Mouse (Mus musculus): Measurements from ENCODE around the gene Atg9a. TPM values are rescaled to one million over a fixed set of nuclear protein-coding genes. Genes with fewer than 3 reads are reported as not detected.

The Atg9a gene
- polyA plus RNA-seq, 2 experiments: 31.5 to 46.1 TPM

DNA sequence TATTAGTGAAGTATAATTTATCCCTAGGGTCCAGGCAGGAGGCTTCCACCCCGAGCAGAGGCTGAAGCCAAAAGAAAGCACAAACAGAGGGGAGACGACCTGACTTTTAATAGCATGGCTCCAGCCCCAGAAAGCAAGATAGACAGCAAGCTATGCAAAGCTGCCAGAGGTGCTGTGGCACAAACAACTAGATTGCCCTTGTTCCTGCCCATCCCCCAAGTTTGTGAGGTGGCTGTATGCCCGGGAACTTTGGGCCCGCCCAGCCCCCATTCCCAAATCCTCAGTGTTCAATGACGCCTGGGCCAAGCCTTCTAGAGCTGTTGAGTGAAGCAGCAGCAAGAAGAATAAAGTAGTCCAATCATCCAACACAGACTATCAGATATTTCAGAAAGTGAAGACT lies 22.9 kb upstream of the Atg9a start:
- Histone ChIP-seq H3K36me3 (ENCODE audit: control insufficient read depth, insufficient read depth, low read length) (peaks cover 37% of the 10 kb centered on the region), H3K4me2 (replicated peaks; ENCODE audit: low read depth, low read length, severe bottlenecking) (no peak overlapping the region), H3K27ac (replicated peaks; ENCODE audit: low read depth, low read length) (no peak overlapping the region), H3K27me3 (ENCODE audit: control insufficient read depth, insufficient read depth, low read length) (peaks cover 23% of the 10 kb centered on the region), H3K4me1 (ENCODE audit: control insufficient read depth, insufficient read depth, low read length) (peaks cover 29% of the 10 kb centered on the region), H3K4me3 (replicated peaks; ENCODE audit: low read length) (no peak overlapping the region), H3K9me3 (ENCODE audit: control insufficient read depth, low read length) (no peaks in the 10 kb centered on the region), H3K9ac (ENCODE audit: low read depth, low read length, severe bottlenecking) (no peak overlapping the region)
- ATAC-seq (ENCODE audit: low FRiP score, low read depth) (no peak), DNase-seq (ENCODE audit: low spot score) (no peak)
- TF ChIP-seq POLR2A (IDR thresholded peaks at IDR 0.05; ENCODE audit: borderline replicate concordance, extremely low read depth, insufficient read depth, insufficient read length): no peak
- WGBS: 65% methylated on average over 5 of the region's 5 CpGs

DNA sequence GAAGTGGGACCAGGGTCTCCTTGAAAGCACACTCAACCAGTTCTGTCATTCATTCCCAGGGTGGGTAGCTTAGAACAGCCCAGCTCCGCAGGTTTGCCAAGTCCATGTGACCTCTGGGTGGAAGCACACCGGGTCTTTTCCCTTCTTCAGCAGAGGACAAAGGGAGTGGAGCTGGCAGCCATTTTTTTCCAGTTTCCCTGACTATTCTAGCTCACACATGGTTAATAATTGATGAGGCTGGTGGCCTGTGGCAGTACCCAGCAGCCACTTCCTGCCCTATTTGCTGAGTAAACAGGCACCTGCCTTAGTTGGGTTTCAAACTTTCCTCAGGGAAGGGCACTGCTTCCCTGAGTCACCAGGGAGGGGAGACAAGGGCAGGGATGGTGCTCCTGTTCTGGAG lies 22.4 kb upstream of the Atg9a start:
- Histone ChIP-seq H3K4me2 (replicated peaks; ENCODE audit: low read depth, low read length, severe bottlenecking) (no peak overlapping the region), H3K4me3 (replicated peaks; ENCODE audit: low read length) (no peak overlapping the region), H3K9me3 (ENCODE audit: control insufficient read depth, low read length) (no peaks in the 10 kb centered on the region), H3K9ac (ENCODE audit: low read depth, low read length, severe bottlenecking) (no peak overlapping the region), H3K27ac (replicated peaks; ENCODE audit: low read depth, low read length) (no peak overlapping the region), H3K36me3 (ENCODE audit: control insufficient read depth, insufficient read depth, low read length) (peaks cover 37% of the 10 kb centered on the region), H3K27me3 (ENCODE audit: control insufficient read depth, insufficient read depth, low read length) (peaks cover 18% of the 10 kb centered on the region; the same call in 1 of the 2 replicates), H3K4me1 (ENCODE audit: control insufficient read depth, insufficient read depth, low read length) (peaks cover 29% of the 10 kb centered on the region)
- DNase-seq (ENCODE audit: low spot score): no peak
- TF ChIP-seq POLR2A (IDR thresholded peaks at IDR 0.05; ENCODE audit: borderline replicate concordance, extremely low read depth, insufficient read depth, insufficient read length): no peak
- 94% methylated on average over 2 of the region's 2 CpGs for WGBS
- no peak for ATAC-seq (ENCODE audit: low FRiP score, low read depth)

DNA sequence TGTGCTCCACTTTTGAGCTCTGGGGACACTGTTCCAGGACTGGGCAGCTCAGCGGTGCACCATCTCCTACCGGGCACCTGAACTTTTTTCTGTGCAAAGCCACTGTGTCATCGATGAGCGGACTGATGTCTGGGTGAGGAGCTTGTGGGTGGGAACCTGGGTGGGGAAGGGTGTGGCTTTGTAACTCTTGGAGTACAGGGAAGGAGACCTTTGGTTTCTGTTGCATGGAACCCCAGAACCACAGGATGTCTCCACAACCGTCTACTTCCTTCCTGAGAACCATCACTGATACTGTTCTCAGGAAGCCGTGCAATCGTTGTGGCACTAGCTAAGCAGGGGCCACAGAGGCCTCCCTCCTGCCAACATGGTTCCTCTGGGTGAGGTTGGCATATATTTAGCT lies 21.1 kb upstream of the Atg9a start:
- no peak overlapping the region for H3K9ac ChIP-seq (ENCODE audit: low read depth, low read length, severe bottlenecking)
- H3K36me3 ChIP-seq (ENCODE audit: control insufficient read depth, insufficient read depth, low read length): peaks cover 37% of the 10 kb centered on the region
- H3K27ac ChIP-seq (replicated peaks; ENCODE audit: low read depth, low read length): no peak overlapping the region
- H3K27me3 ChIP-seq (ENCODE audit: control insufficient read depth, insufficient read depth, low read length): 0 out of 2 replicates have a peak, but pooled peaks cover 6% of the 10 kb centered on the region
- TF ChIP-seq POLR2A (IDR thresholded peaks at IDR 0.05; ENCODE audit: borderline replicate concordance, extremely low read depth, insufficient read depth, insufficient read length): no peak
- no peaks in the 10 kb centered on the region for H3K9me3 ChIP-seq (ENCODE audit: control insufficient read depth, low read length)
- H3K4me2 ChIP-seq (replicated peaks; ENCODE audit: low read depth, low read length, severe bottlenecking): no peak overlapping the region
- WGBS: 90% methylated on average over 7 of the region's 7 CpGs
- H3K4me3 ChIP-seq (replicated peaks; ENCODE audit: low read length): no peak overlapping the region
- no peak for ATAC-seq (ENCODE audit: low FRiP score, low read depth)
- DNase-seq (ENCODE audit: low spot score): no peak
- H3K4me1 ChIP-seq (ENCODE audit: control insufficient read depth, insufficient read depth, low read length): peaks cover 26% of the 10 kb centered on the region

DNA sequence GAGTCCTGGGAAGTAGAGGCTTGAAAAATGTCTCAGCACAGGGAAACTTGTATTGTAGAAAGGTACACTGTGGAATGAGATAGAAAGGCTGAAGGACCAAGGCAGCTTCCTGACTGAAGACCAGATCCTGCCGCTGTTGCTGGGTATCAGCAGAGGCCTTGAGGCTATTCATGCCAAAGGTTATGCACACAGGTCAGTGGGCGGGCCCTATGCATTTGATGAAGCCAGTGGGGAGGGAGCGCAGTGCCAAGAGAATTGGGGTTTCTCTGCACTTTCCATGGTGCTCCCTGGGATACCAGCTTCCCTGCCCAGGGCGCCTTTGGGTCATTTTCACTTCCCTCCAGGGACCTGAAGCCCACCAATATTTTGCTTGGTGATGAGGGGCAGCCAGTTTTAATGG lies 20.5 kb upstream of the Atg9a start:
- Histone ChIP-seq H3K27ac (replicated peaks; ENCODE audit: low read depth, low read length) (no peak overlapping the region), H3K4me1 (ENCODE audit: control insufficient read depth, insufficient read depth, low read length) (peaks cover 25% of the 10 kb centered on the region), H3K4me2 (replicated peaks; ENCODE audit: low read depth, low read length, severe bottlenecking) (no peak overlapping the region), H3K27me3 (ENCODE audit: control insufficient read depth, insufficient read depth, low read length) (0 out of 2 replicates have a peak, but pooled peaks cover under 1% of the 10 kb centered on the region), H3K4me3 (replicated peaks; ENCODE audit: low read length) (no peak overlapping the region), H3K36me3 (ENCODE audit: control insufficient read depth, insufficient read depth, low read length) (peaks cover 37% of the 10 kb centered on the region), H3K9me3 (ENCODE audit: control insufficient read depth, low read length) (no peaks in the 10 kb centered on the region), H3K9ac (ENCODE audit: low read depth, low read length, severe bottlenecking) (no peak overlapping the region)
- no peak for ATAC-seq (ENCODE audit: low FRiP score, low read depth)
- TF ChIP-seq POLR2A (IDR thresholded peaks at IDR 0.05; ENCODE audit: borderline replicate concordance, extremely low read depth, insufficient read depth, insufficient read length): no peak
- WGBS: 89% methylated on average over 4 of the region's 4 CpGs
- no peak for DNase-seq (ENCODE audit: low spot score)

DNA sequence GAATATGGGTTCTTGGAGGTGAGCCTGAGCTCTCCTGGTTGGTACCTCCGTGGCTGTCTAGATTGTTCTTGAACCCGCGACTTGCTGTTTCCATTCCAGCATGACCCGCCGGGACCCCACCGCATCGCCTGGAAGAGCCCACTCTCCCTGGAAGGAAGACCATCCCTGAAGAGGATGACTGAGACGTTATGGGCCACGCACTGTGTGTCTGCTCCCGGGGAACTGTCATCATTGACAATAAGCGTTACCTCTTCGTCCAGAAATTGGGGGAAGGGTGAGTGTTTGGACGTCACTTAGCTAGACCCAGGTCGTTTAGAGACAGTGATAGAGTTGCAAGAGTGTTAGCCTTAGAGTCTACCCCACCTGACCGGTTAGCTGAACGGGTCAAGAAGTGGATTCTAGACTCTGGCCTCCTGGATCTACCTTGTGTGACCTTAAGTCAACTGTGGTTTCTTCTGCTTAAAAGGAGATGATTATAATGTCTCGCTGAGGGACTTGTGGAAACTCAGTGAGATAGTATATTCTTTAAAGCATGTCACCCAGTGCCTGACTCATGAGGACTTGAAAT lies 19.2 kb upstream of the Atg9a start:
- Histone ChIP-seq H3K9ac (ENCODE audit: low read depth, low read length, severe bottlenecking) (peak overlapping the region; percentile 82), H3K4me1 (ENCODE audit: control insufficient read depth, insufficient read depth, low read length) (peaks cover 25% of the 10 kb centered on the region), H3K4me2 (replicated peaks; ENCODE audit: low read depth, low read length, severe bottlenecking) (peak overlapping the region; percentile 91), H3K27ac (replicated peaks; ENCODE audit: low read depth, low read length) (0 out of 2 replicates have a peak overlapping the region, but pooled peaks have one; percentile 15), H3K4me3 (replicated peaks; ENCODE audit: low read length) (peak overlapping the region; percentile 82), H3K27me3 (ENCODE audit: control insufficient read depth, insufficient read depth, low read length) (no peaks in the 10 kb centered on the region), H3K36me3 (ENCODE audit: control insufficient read depth, insufficient read depth, low read length) (peaks cover 37% of the 10 kb centered on the region), H3K9me3 (ENCODE audit: control insufficient read depth, low read length) (no peaks in the 10 kb centered on the region)
- ATAC-seq (ENCODE audit: low FRiP score, low read depth): no peak
- DNase-seq (ENCODE audit: low spot score): no peak
- TF ChIP-seq POLR2A (IDR thresholded peaks at IDR 0.05; ENCODE audit: borderline replicate concordance, extremely low read depth, insufficient read depth, insufficient read length): no peak
- 14% methylated on average over 17 of the region's 17 CpGs for WGBS
